Mouse (Mus musculus) neural tube, embryonic 15.5 days (tissue): ENCODE data around the gene Slc35a1. TPM values are rescaled to one million over a fixed set of nuclear protein-coding genes. Genes with fewer than 3 reads are reported as not detected.

Experiments
- ATAC-seq: fragments of 200-750 bp; cut with Nextera tagmentation; 2 replicates; pipeline ENCODE4 v1.8.0; 2017; ENCODE audit warnings: mild to moderate bottlenecking, moderate TSS enrichment, moderate library complexity; ENCODE audit not compliant: low FRiP score
- H3K27ac ChIP-seq: fragments of 300-500 bp; sonication (generic); replicated peaks from 2 replicates; pipeline ENCODE4 v1.5.1; 2015; ENCODE audit warnings: mild to moderate bottlenecking, inconsistent platforms
- H3K27me3 ChIP-seq: fragments of 300-500 bp; sonication (generic); replicated peaks from 2 replicates; pipeline ENCODE4 v1.6.1; 2015; ENCODE audit warnings: inconsistent platforms
- H3K36me3 ChIP-seq: fragments of 300-500 bp; sonication (generic); 2 replicates; pipeline ENCODE4 v1.6.1; 2015; ENCODE audit warnings: inconsistent platforms
- H3K4me1 ChIP-seq: fragments of 300-500 bp; sonication (generic); 2 replicates; pipeline ENCODE4 v1.6.1; 2015; ENCODE audit warnings: inconsistent platforms
- H3K4me2 ChIP-seq: fragments of 300-500 bp; sonication (generic); 2 replicates; pipeline ENCODE4 v1.6.1; 2015; ENCODE audit warnings: inconsistent platforms, mild to moderate bottlenecking, moderate library complexity
- H3K4me3 ChIP-seq: fragments of 300-500 bp; sonication (generic); replicated peaks from 2 replicates; pipeline ENCODE4 v1.5.1; 2015; ENCODE audit warnings: mild to moderate bottlenecking, inconsistent platforms
- H3K9ac ChIP-seq: fragments of 300-500 bp; sonication (generic); replicated peaks from 2 replicates; pipeline ENCODE4 v1.6.1; 2015; ENCODE audit warnings: mild to moderate bottlenecking, inconsistent platforms
- H3K9me3 ChIP-seq: fragments of 300-500 bp; sonication (generic); replicated peaks from 2 replicates; pipeline ENCODE4 v1.6.1; 2016; ENCODE audit warnings: inconsistent platforms
- WGBS: fragments of 180-500 bp; shearing (Covaris S2); methylation state at CpG from one replicate; pipeline ENCODE4 v1.1.7; 2015; ENCODE audit warnings: mixed read lengths; 5-methylcytosine and 5-hydroxymethylcytosine counted together
- polyA plus RNA-seq: library from polyadenylated mRNA; unstranded; fragments of >200 nt; fragmentation: Nextera tagmentation; extraction: Ambion mirVana; gene quantifications from 2 replicates; pipeline ENCODE4 v1.2.1, GENCODE M21; 2015

Gene Slc35a1
- polyA plus RNA-seq, 1 experiment from 2014 or later: 48.1 TPM

- no peak for ATAC-seq
- Histone ChIP-seq H3K4me1 (no peaks in the 10 kb centered on the region), H3K9me3 (no peaks in the 10 kb centered on the region), H3K36me3 (peaks cover 33% of the 10 kb centered on the region), H3K27ac (no peak overlapping the region), H3K4me2 (no peak overlapping the region), H3K4me3 (no peak overlapping the region), H3K9ac (no peak overlapping the region), H3K27me3 (no peaks in the 10 kb centered on the region)
- WGBS: 98% methylated on average over 3 of the region's 3 CpGs
Measured at GRCm38 (mm10) chr4:34640731-34641130, 46.5 kb downstream of the Slc35a1 start.

- no peaks in the 10 kb centered on the region for H3K9me3 ChIP-seq
- H3K36me3 ChIP-seq: peaks cover 32% of the 10 kb centered on the region
- no peak overlapping the region for H3K4me2 ChIP-seq
- no peak for ATAC-seq
- no peak overlapping the region for H3K4me3 ChIP-seq
- WGBS: 75% methylated on average over 5 of the region's 5 CpGs
- H3K27ac ChIP-seq: no peak overlapping the region
- no peak overlapping the region for H3K9ac ChIP-seq
- H3K27me3 ChIP-seq: no peaks in the 10 kb centered on the region
- H3K4me1 ChIP-seq: no peaks in the 10 kb centered on the region
Measured at GRCm38 (mm10) chr4:34639745-34640364, 47.4 kb downstream of the Slc35a1 start.

GRCm38 (mm10) chr4:34637851-34638250 is 49.4 kb downstream of the Slc35a1 start:
- Histone ChIP-seq H3K36me3 (peaks cover 37% of the 10 kb centered on the region), H3K9me3 (no peaks in the 10 kb centered on the region), H3K27me3 (no peaks in the 10 kb centered on the region), H3K4me2 (no peak overlapping the region), H3K4me3 (no peak overlapping the region), H3K27ac (no peak overlapping the region), H3K9ac (no peak overlapping the region), H3K4me1 (no peaks in the 10 kb centered on the region)
- no peak for ATAC-seq
- 87% methylated on average over 4 of the region's 4 CpGs for WGBS

- 93% methylated on average over 7 of the region's 7 CpGs for WGBS
Measured at GRCm38 (mm10) chr4:34637386-34637785, 49.9 kb downstream of the Slc35a1 start.

GRCm38 (mm10) chr4:34636036-34636435 is 51.2 kb downstream of the Slc35a1 start:
- H3K4me1 ChIP-seq: no peaks in the 10 kb centered on the region
- H3K4me3 ChIP-seq: no peak overlapping the region
- WGBS: 89% methylated on average over 5 of the region's 5 CpGs
- ATAC-seq: no peak
- H3K27me3 ChIP-seq: no peaks in the 10 kb centered on the region
- peaks cover 36% of the 10 kb centered on the region for H3K36me3 ChIP-seq
- no peaks in the 10 kb centered on the region for H3K9me3 ChIP-seq
- no peak overlapping the region for H3K4me2 ChIP-seq
- no peak overlapping the region for H3K9ac ChIP-seq
- no peak overlapping the region for H3K27ac ChIP-seq

More at GRCm38 (mm10) chr4:34637386-34637785, 49.9 kb downstream of the Slc35a1 start:
- H3K4me2 ChIP-seq: no peak overlapping the region
- no peak overlapping the region for H3K27ac ChIP-seq
- peaks cover 36% of the 10 kb centered on the region for H3K36me3 ChIP-seq
- no peak for ATAC-seq
- H3K9me3 ChIP-seq: no peaks in the 10 kb centered on the region
- H3K4me3 ChIP-seq: no peak overlapping the region
- H3K9ac ChIP-seq: no peak overlapping the region
- H3K27me3 ChIP-seq: no peaks in the 10 kb centered on the region
- H3K4me1 ChIP-seq: no peaks in the 10 kb centered on the region

GRCm38 (mm10) chr4:34634129-34634528 is 53.1 kb downstream of the Slc35a1 start:
- Histone ChIP-seq H3K4me1 (no peaks in the 10 kb centered on the region), H3K27me3 (no peaks in the 10 kb centered on the region), H3K4me3 (no peak overlapping the region), H3K9me3 (no peaks in the 10 kb centered on the region), H3K4me2 (no peak overlapping the region), H3K27ac (no peak overlapping the region), H3K36me3 (peaks cover 38% of the 10 kb centered on the region), H3K9ac (no peak overlapping the region)
- WGBS: 96% methylated on average over 7 of the region's 7 CpGs
- ATAC-seq: no peak

GRCm38 (mm10) chr4:34629956-34630355 is 57.3 kb downstream of the Slc35a1 start:
- no peak overlapping the region for H3K27ac ChIP-seq
- no peaks in the 10 kb centered on the region for H3K27me3 ChIP-seq
- no peaks in the 10 kb centered on the region for H3K4me1 ChIP-seq
- no peak for ATAC-seq
- no peak overlapping the region for H3K9ac ChIP-seq
- no peak overlapping the region for H3K4me3 ChIP-seq
- whole genome bisulfite sequencing: 96% methylated on average over 1 of the region's 1 CpGs
- no peak overlapping the region for H3K4me2 ChIP-seq
- peaks cover 46% of the 10 kb centered on the region for H3K36me3 ChIP-seq
- H3K9me3 ChIP-seq: no peaks in the 10 kb centered on the region

GRCm38 (mm10) chr4:34626401-34626800 is 60.8 kb downstream of the Slc35a1 start:
- ATAC-seq: no peak
- no peak overlapping the region for H3K27ac ChIP-seq
- WGBS: 91% methylated on average over 6 of the region's 6 CpGs
- no peak overlapping the region for H3K9ac ChIP-seq
- H3K36me3 ChIP-seq: peaks cover 42% of the 10 kb centered on the region
- H3K4me2 ChIP-seq: no peak overlapping the region
- H3K27me3 ChIP-seq: no peaks in the 10 kb centered on the region
- no peak overlapping the region for H3K4me3 ChIP-seq
- no peaks in the 10 kb centered on the region for H3K4me1 ChIP-seq
- H3K9me3 ChIP-seq: no peaks in the 10 kb centered on the region

GRCm38 (mm10) chr4:34625556-34625955 is 61.7 kb downstream of the Slc35a1 start:
- Histone ChIP-seq H3K27me3 (no peaks in the 10 kb centered on the region), H3K4me1 (no peaks in the 10 kb centered on the region), H3K4me3 (no peak overlapping the region), H3K36me3 (peaks cover 35% of the 10 kb centered on the region), H3K9ac (no peak overlapping the region), H3K27ac (no peak overlapping the region), H3K9me3 (no peaks in the 10 kb centered on the region), H3K4me2 (no peak overlapping the region)
- WGBS: 93% methylated on average over 4 of the region's 4 CpGs
- ATAC-seq: no peak

GRCm38 (mm10) chr4:34616146-34616545 is 71.1 kb downstream of the Slc35a1 start:
- H3K9ac ChIP-seq: peak overlapping the region; percentile 89
- H3K4me1 ChIP-seq: peaks cover 28% of the 10 kb centered on the region
- no peak overlapping the region for H3K27ac ChIP-seq
- H3K4me3 ChIP-seq: peak overlapping the region; percentile 84
- ATAC-seq: no peak
- H3K9me3 ChIP-seq: no peaks in the 10 kb centered on the region
- WGBS: 38% methylated on average over 8 of the region's 8 CpGs
- peaks cover 4% of the 10 kb centered on the region; the same call in 1 of the 2 replicates for H3K36me3 ChIP-seq
- H3K27me3 ChIP-seq: no peaks in the 10 kb centered on the region
- H3K4me2 ChIP-seq: peak overlapping the region; percentile 88

- H3K27me3 ChIP-seq: no peaks in the 10 kb centered on the region
- peaks cover 28% of the 10 kb centered on the region for H3K4me1 ChIP-seq
- H3K27ac ChIP-seq: peak overlapping the region; percentile 90
- H3K9me3 ChIP-seq: no peaks in the 10 kb centered on the region
- peak overlapping the region; percentile 89 for H3K9ac ChIP-seq
- H3K36me3 ChIP-seq: peaks cover 2% of the 10 kb centered on the region; the same call in 1 of the 2 replicates
- H3K4me2 ChIP-seq: peak overlapping the region; percentile 88
- peak; percentile 22; the same call in 1 of the 2 replicates for ATAC-seq
- peak overlapping the region; percentile 84 for H3K4me3 ChIP-seq
- 4% methylated on average over 13 of the region's 13 CpGs for WGBS
Measured at GRCm38 (mm10) chr4:34615303-34615702, 71.9 kb downstream of the Slc35a1 start.

GRCm38 (mm10) chr4:34614630-34615094 is 72.6 kb downstream of the Slc35a1 start, which contains the start of the genes Orc3 and Rars2:
Orc3 (minus strand) TSS chr4:34614944.
Rars2 (plus strand) TSS chr4:34614957.
- under 1% methylated on average over 42 of the region's 42 CpGs for WGBS
- peak; percentile 99 for ATAC-seq
- Histone ChIP-seq H3K9ac (peak within 1 kb of the TSS; percentile 89), H3K36me3 (peaks cover 2% of the 10 kb centered on the region), H3K4me1 (peaks cover 28% of the 10 kb centered on the region), H3K4me2 (peak within 1 kb of the TSS; percentile 88), H3K4me3 (peak within 1 kb of the TSS; percentile 84), H3K9me3 (no peaks in the 10 kb centered on the region), H3K27me3 (no peaks in the 10 kb centered on the region), H3K27ac (peak within 1 kb of the TSS; percentile 90)
